Mouse (Mus musculus) hindbrain, embryonic 11.5 days (tissue): ENCODE measurements at regions not wholly inside any gene's neighbourhood (a gene's known extent, or its start where the extent isn't known, plus 50 kb on each side); places are given as distances from the start of the nearest gene placed in this dataset.

Experiments used
- ATAC-seq: fragments of 200-750 bp; cut with Nextera tagmentation; 2 replicates; pipeline ENCODE4 v1.8.0; 2017; ENCODE audit warnings: mild to moderate bottlenecking, moderate TSS enrichment, moderate library complexity; ENCODE audit not compliant: low FRiP score
- DNase-seq: peaks from one replicate; pipeline ENCODE4 v3.0.0-alpha.2; 2015; ENCODE audit warnings: low spot score
- H3K27ac ChIP-seq: fragments of 300-500 bp; sonication (generic); 2 replicates; pipeline ENCODE4 v1.5.1; 2014; ENCODE audit warnings: mild to moderate bottlenecking, low read depth, low read length
- H3K27me3 ChIP-seq: fragments of 300-500 bp; sonication (generic); 2 replicates; pipeline ENCODE4 v1.6.1; 2014; ENCODE audit warnings: mild to moderate bottlenecking, low read length, moderate library complexity, mixed read lengths; ENCODE audit not compliant: control insufficient read depth, insufficient read depth
- H3K36me3 ChIP-seq: fragments of 300-500 bp; sonication (generic); 2 replicates; pipeline ENCODE4 v1.6.1; 2014; ENCODE audit warnings: mild to moderate bottlenecking, low read length, moderate library complexity, mixed read lengths; ENCODE audit not compliant: control insufficient read depth, insufficient read depth
- H3K4me1 ChIP-seq: fragments of 300-500 bp; sonication (generic); replicated peaks from 2 replicates; pipeline ENCODE4 v1.6.1; 2014; ENCODE audit warnings: low read length, mixed read lengths; ENCODE audit not compliant: control insufficient read depth, insufficient read depth
- H3K4me2 ChIP-seq: fragments of 300-500 bp; sonication (generic); replicated peaks from 2 replicates; pipeline ENCODE4 v1.6.1; 2014; ENCODE audit warnings: mild to moderate bottlenecking, low read depth, low read length
- H3K4me3 ChIP-seq: fragments of 300-500 bp; sonication (generic); 2 replicates; pipeline ENCODE4 v1.5.1; 2014; ENCODE audit warnings: low read depth, low read length
- H3K9ac ChIP-seq: fragments of 300-500 bp; sonication (generic); 2 replicates; pipeline ENCODE4 v1.6.1; 2014; ENCODE audit warnings: low read depth, low read length
- H3K9me3 ChIP-seq: fragments of 300-500 bp; sonication (generic); 2 replicates; pipeline ENCODE4 v1.6.1; 2016; ENCODE audit warnings: low read length; ENCODE audit not compliant: control insufficient read depth
- WGBS: fragments of 180-500 bp; shearing (Covaris S2); extraction: QIAGEN DNeasy Blood & Tissue Kit; methylation state at CpG from one replicate; pipeline ENCODE4 v1.1.7; 2014; 5-methylcytosine and 5-hydroxymethylcytosine counted together

DNA sequence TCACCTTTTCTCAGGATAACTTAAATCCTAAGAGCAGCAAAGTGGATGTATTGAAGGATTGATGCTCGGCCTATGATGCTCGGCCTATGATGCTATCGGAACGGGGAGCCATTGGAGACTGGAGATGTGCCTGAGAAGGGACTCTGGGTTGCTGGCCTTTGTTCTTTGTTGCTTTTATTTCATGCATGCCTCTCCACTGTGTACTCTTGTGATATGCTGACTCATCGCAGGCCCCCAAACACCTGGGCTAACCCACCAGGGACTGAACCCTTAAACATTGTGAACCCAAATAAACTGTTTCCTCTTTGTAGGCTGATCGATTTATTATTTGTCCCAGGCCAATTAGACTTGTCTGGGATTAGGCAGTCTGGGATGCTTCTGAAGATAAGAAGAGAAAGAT lies 61.9 kb downstream of the Pdcl3 start:
- Histone ChIP-seq H3K27me3 (no peaks in the 10 kb centered on the region), H3K4me1 (no peaks in the 10 kb centered on the region), H3K9me3 (no peaks in the 10 kb centered on the region), H3K9ac (no peak overlapping the region), H3K4me3 (no peak overlapping the region), H3K4me2 (no peak overlapping the region), H3K27ac (no peak overlapping the region), H3K36me3 (no peaks in the 10 kb centered on the region)
- no peak for DNase-seq
- no peak for ATAC-seq
- WGBS, result 96% methylated on average over 6 of the region's 6 CpGs

DNA sequence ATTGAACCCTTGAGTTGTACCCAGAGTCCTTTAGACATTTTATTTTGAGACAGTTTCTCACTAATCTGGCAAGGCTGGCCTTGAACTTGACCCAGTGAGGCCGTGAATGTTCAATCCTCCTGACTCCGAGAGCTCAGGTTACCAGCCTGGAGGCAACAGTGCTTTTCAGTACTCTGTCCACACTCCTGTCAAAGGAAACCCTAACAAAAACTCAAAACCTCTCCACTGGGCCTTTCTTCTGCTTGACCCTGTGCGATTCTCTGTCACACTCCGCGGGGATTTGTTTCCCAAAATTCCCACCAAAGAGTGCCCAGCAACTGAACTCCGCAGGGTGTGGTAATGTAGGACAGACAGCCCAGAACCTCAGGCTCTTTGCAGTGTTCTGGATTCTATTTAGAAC lies 71.9 kb downstream of the Pdcl3 start:
- WGBS, result 71% methylated on average over 6 of the region's 6 CpGs
- Histone ChIP-seq H3K9me3 (no peaks in the 10 kb centered on the region), H3K27me3 (no peaks in the 10 kb centered on the region), H3K36me3 (no peaks in the 10 kb centered on the region), H3K9ac (no peak overlapping the region), H3K4me3 (no peak overlapping the region), H3K4me2 (no peak overlapping the region), H3K4me1 (no peaks in the 10 kb centered on the region), H3K27ac (no peak overlapping the region)
- no peak for DNase-seq
- ATAC-seq, result no peak

DNA sequence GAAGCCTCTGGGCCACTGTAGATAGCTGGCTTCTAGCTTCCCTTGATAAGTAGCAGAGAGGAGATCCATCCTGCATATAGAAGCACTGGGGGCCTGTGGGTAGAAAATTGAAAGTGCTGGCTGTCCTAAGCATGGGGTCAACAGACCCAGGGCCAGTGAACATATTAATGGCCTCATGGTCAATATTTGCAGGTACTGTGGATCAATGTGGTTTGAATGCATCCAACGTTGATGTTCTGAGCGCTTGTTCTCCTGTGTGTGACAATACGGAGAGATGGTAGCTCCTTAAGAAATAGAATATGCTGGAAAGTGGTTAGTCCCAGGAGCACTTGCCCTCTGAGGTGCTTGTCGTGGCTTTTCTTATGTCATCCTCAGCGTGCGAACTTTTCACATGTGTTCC lies 77.1 kb downstream of the Pdcl3 start:
- DNase-seq (no peak), ATAC-seq (no peak)
- 93% methylated on average over 6 of the region's 6 CpGs for WGBS
- Histone ChIP-seq H3K27ac (no peak overlapping the region), H3K27me3 (no peaks in the 10 kb centered on the region), H3K9me3 (no peaks in the 10 kb centered on the region), H3K4me1 (no peaks in the 10 kb centered on the region), H3K36me3 (no peaks in the 10 kb centered on the region), H3K4me3 (no peak overlapping the region), H3K9ac (no peak overlapping the region), H3K4me2 (no peak overlapping the region)

DNA sequence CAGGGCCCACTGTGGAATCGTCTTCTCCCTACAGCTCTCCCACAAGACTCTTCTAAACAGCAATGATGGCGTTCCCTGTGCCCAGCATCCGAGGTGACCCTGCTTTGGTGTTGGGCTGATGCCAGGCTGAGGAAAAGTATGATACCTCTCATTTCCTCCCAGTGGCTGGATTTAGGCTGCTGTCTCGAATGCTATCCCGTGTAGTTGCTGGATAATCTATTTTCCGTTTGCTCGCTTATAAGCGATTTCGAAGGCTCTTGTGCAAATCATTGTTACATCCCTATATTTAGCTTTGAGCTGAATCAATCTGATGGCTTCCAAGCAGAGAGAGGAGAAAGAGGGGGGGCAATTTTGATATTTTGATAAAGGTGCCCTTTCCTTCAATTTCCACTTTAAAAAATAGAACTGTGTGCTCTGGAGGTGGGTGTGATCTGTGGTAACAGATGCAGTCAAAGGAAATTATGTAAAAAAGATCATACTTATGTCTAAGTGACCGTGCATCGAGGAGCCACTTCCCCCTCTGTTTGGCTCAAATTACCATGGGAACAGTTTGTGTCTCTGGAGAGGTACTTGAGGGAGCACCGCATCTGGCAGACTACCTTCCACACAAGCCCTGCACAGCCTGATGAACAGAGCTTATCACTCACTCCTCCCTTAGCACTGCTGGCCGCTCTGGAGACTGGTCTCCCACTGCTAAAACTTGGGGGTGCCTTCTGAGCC lies 78.4 kb downstream of the Pdcl3 start:
- H3K27me3 ChIP-seq, result no peaks in the 10 kb centered on the region
- no peak overlapping the region for H3K27ac ChIP-seq
- H3K4me3 ChIP-seq, result no peak overlapping the region
- no peak overlapping the region for H3K9ac ChIP-seq
- no peak for DNase-seq
- ATAC-seq, result no peak
- H3K9me3 ChIP-seq, result no peaks in the 10 kb centered on the region
- H3K4me1 ChIP-seq, result no peaks in the 10 kb centered on the region
- 84% methylated on average over 13 of the region's 13 CpGs for WGBS
- no peaks in the 10 kb centered on the region for H3K36me3 ChIP-seq
- no peak overlapping the region for H3K4me2 ChIP-seq

DNA sequence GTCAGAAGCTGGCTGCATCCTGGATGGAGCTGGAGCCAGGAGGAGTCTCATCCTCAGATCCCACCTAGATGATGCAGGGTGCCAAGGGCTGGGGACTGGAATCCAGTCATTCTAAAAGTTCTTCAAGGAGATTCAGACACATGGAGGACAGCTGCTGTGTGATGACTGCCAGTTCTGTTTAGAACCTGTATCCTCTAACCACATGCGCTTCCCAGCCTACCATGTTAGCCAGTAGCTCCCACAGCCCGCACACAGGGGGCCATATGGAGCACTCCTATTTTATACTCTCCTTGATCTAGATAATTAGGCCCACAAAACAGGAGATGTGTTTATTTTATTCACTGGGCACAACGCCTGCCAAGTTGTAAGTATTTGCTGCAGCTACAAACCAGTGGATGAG lies 79.4 kb downstream of the Pdcl3 start:
- H3K9ac ChIP-seq, result no peak overlapping the region
- H3K4me3 ChIP-seq, result no peak overlapping the region
- WGBS, result 94% methylated on average over 3 of the region's 3 CpGs

DNA sequence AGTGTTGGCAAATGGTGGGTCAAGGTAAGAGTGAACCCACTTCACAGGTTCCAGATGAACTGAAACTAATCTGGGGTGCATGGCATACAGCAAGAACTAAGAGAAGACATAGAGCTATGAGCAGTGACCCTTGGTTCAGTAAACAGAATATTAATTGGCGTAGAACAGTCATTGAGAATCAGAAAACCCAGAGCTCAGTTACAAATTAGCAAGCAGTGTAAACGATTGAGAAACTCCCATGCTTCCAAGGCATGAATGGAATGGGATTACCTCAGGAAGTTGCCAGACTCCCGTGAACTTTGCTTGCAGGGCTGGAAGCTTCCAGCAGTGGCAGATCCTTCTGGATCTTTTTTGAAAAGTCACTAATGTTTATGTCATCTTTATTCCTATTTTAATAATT lies 82.5 kb downstream of the Pdcl3 start:
- no peak overlapping the region for H3K27ac ChIP-seq
- H3K4me2 ChIP-seq, result no peak overlapping the region
- H3K9me3 ChIP-seq, result no peaks in the 10 kb centered on the region
- DNase-seq (no peak), ATAC-seq (no peak)
- 76% methylated on average over 3 of the region's 3 CpGs for WGBS
- no peaks in the 10 kb centered on the region for H3K36me3 ChIP-seq
- H3K27me3 ChIP-seq, result no peaks in the 10 kb centered on the region
- H3K4me3 ChIP-seq, result no peak overlapping the region
- no peaks in the 10 kb centered on the region for H3K4me1 ChIP-seq
- no peak overlapping the region for H3K9ac ChIP-seq

More for the DNA sequence above, 79.4 kb downstream of the Pdcl3 start:
- no peak overlapping the region for H3K27ac ChIP-seq
- ATAC-seq (no peak), DNase-seq (no peak)
- no peaks in the 10 kb centered on the region for H3K36me3 ChIP-seq
- H3K4me1 ChIP-seq, result no peaks in the 10 kb centered on the region
- H3K27me3 ChIP-seq, result no peaks in the 10 kb centered on the region
- H3K9me3 ChIP-seq, result no peaks in the 10 kb centered on the region
- H3K4me2 ChIP-seq, result no peak overlapping the region

DNA sequence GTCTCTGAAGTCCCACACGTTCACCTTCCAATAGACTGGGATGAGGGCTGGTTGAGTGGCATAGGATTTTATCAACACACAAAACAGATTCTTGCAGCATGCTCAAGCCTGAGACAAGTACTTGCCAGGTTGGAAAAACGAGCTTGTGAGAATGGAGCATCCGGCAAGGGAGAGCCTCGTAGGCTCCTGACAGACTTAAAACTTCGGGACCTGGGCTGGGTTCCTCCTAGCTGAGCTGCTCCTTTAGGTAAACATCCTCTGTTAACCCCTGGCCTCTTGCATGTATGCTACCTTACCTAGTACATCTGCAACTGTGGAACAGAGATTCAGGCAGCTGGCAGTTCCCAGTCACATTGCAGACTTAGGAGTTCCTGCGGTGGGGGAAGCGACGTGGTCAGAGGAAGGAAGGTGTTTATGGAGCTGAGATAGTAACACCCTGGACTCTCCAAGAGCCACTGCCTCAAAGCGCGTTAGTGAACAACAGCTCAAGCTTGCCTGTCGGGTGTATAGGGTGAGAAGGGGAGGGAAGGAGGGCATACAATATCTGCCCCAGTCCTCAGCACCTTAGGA lies 83.8 kb downstream of the Pdcl3 start:
- H3K4me3 ChIP-seq, result no peak overlapping the region
- no peak overlapping the region for H3K4me2 ChIP-seq
- no peaks in the 10 kb centered on the region for H3K27me3 ChIP-seq
- ATAC-seq (no peak), DNase-seq (no peak)
- WGBS, result 68% methylated on average over 11 of the region's 11 CpGs
- no peak overlapping the region for H3K9ac ChIP-seq
- H3K36me3 ChIP-seq, result no peaks in the 10 kb centered on the region
- H3K4me1 ChIP-seq, result no peaks in the 10 kb centered on the region
- H3K27ac ChIP-seq, result no peak overlapping the region
- no peaks in the 10 kb centered on the region for H3K9me3 ChIP-seq

DNA sequence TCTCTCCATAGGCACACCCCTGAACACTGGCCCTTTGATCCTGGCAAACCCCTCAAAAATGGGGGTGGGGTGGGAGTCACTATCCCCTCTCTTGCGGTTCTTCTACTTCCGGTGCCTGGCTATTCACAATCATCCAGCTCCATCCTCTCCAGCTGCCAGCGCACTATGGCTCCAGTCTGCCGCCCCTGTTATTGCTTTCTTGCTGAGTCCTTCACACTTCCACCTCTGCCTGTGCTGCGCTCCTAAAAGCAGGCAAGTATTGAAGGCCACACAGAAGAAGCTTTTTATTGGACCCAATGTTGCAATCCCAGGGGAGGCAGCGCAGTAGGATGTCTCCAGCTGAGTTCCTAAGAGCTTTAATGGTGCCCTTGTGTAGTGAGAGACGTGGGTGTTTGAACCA lies 84.3 kb downstream of the Pdcl3 start:
- Histone ChIP-seq H3K4me1 (no peaks in the 10 kb centered on the region), H3K9ac (no peak overlapping the region), H3K27ac (no peak overlapping the region), H3K4me3 (no peak overlapping the region), H3K36me3 (no peaks in the 10 kb centered on the region), H3K27me3 (no peaks in the 10 kb centered on the region), H3K9me3 (no peaks in the 10 kb centered on the region), H3K4me2 (no peak overlapping the region)
- WGBS, result 72% methylated on average over 7 of the region's 7 CpGs
- ATAC-seq (no peak), DNase-seq (no peak)

DNA sequence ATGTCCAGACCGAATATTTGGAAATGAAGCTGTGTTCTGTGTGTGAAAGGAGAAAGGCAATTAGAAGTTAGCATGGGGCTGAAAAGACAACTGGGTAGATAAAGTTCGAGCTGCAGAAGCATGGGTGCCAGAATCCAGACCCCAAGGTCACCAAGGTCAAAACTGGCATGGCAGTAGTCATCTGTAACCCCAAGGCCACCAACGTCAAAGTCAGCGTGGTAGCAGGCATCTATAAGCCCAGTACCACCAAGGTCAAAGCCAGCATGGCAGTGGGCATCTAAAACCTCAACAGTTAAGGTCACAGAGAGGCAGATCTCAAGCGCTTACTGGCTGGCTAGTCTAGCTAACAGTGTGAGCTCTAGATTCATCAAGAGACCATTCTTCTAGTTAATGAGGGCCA lies 90.6 kb downstream of the Pdcl3 start:
- Histone ChIP-seq H3K9me3 (no peaks in the 10 kb centered on the region), H3K27me3 (no peaks in the 10 kb centered on the region), H3K4me1 (no peaks in the 10 kb centered on the region), H3K4me3 (no peak overlapping the region), H3K9ac (no peak overlapping the region), H3K27ac (no peak overlapping the region), H3K4me2 (no peak overlapping the region), H3K36me3 (no peaks in the 10 kb centered on the region)
- DNase-seq (no peak), ATAC-seq (no peak)
- WGBS, result 92% methylated on average over 5 of the region's 5 CpGs
